Mouse (Mus musculus) gastrocnemius, adult 2 months (tissue): ENCODE results near the gene Abcb11. TPM values are rescaled to one million over a fixed set of nuclear protein-coding genes. Genes with fewer than 3 reads are reported as not detected.

Experiments
- DNase-seq: peaks from one replicate; pipeline ENCODE4 v3.0.0; 2022
- H3K27ac ChIP-seq: fragments of 200-600 bp; 2 replicates; pipeline ENCODE4 v1.8.1; 2022; ENCODE audit warnings: mild to moderate bottlenecking
- H3K4me3 ChIP-seq: fragments of 200-600 bp; 2 replicates; pipeline ENCODE4 v1.8.1; 2022; ENCODE audit warnings: mild to moderate bottlenecking, moderate library complexity
- CTCF ChIP-seq: fragments of 200-600 bp; IDR thresholded peaks from 2 replicates; pipeline ENCODE4 v1.8.1; 2022; ENCODE audit warnings: antibody characterized with exemption, mild to moderate bottlenecking, moderate library complexity
- intact Hi-C: fragments of 180-260 bp; cut with DNase I; formaldehyde crosslinking; loops from one replicate; pipeline ENCODE4 v1.15.1; 2025
- total RNA-seq, 2 experiments: library from RNA; stranded (reverse); gene quantifications; 2 replicates each; pipeline ENCODE4 v1.2.3; 2021

Abcb11 gene
- total RNA-seq, 2 experiments from 2014 or later: not detected

GRCm38 (mm10) chr2:69205791-69206351 is 136.5 kb downstream of the Abcb11 start, which contains the start of gene Spc25:
Spc25 (minus strand) TSS chr2:69206194.
- DNase-seq: peak; percentile 92
- H3K27ac ChIP-seq: peak within 1 kb of the TSS; percentile 63; the same call in 1 of the 2 replicates
- no peak for TF ChIP-seq CTCF
- H3K4me3 ChIP-seq: peak within 1 kb of the TSS; percentile 87
- intact Hi-C loops: no loop called here

GRCm38 (mm10) chr2:69205185-69205584 is 137.2 kb downstream of the Abcb11 start:
- H3K4me3 ChIP-seq: peak overlapping the region; percentile 87
- intact Hi-C loops: no loop called here
- H3K27ac ChIP-seq: no peak overlapping the region
- no peak for TF ChIP-seq CTCF
- DNase-seq: no peak

GRCm38 (mm10) chr2:69193555-69193954 is 148.9 kb downstream of the Abcb11 start:
- no peak overlapping the region for H3K27ac ChIP-seq
- TF ChIP-seq CTCF: no peak
- DNase-seq: no peak
- intact Hi-C loops: no loop called here
- no peak overlapping the region for H3K4me3 ChIP-seq

DNA sequence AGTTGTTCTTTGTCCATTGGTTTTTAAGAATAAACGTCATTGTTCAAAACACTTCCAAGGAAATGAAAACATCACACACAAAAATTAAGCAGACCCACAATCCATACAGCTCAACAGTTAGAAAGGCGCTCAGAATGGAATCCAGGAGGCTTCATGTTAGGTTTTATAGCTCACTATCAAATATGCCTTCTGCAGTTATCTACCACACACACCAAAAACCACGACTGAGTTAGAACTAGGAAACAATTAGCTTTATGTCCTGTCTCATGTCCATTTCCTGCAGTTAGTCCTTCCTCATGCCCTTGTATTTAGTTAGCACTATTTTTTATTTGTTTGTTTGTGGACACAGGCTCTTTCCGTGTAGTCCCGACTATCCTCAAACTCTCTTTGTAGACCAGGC is 151.4 kb downstream of the Abcb11 start:
- no peak for DNase-seq
- intact Hi-C loops: no loop called here
- TF ChIP-seq CTCF: no peak

DNA sequence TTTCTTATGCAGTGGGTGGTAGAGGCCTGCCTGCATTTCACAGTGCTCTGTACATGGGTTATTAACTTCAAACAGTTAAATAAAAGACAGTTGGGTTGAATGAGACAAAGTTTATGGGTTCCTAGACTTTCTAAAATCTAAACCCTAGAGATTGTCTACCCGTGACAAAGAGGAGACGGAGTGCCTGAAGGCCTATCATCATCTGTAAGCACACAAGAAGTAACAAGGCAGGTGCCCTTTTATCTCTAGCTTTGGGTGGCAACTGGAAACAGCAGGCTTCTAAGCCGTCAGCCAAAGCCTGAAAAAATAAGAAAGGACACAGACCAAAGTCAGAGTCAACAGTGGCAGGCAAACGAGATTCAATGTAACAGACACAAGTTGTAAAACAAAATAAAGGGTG is 153.2 kb downstream of the Abcb11 start:
- H3K27ac ChIP-seq: no peak overlapping the region
- no peak for TF ChIP-seq CTCF
- DNase-seq: no peak
- intact Hi-C loops: no loop called here
- H3K4me3 ChIP-seq: no peak overlapping the region

More for the DNA sequence above, 151.4 kb downstream of the Abcb11 start:
- H3K4me3 ChIP-seq: no peak overlapping the region
- no peak overlapping the region for H3K27ac ChIP-seq

- intact Hi-C loops: no loop called here
- Histone ChIP-seq H3K4me3 (no peak overlapping the region), H3K27ac (no peak overlapping the region)
- no peak for TF ChIP-seq CTCF
- DNase-seq: no peak
Measured at GRCm38 (mm10) chr2:69188732-69189131, 153.7 kb downstream of the Abcb11 start.

Other genes starting within 250 kb of the Abcb11 start
- gene Nostrin, start 206.8 kb downstream of the Abcb11 start, total RNA-seq: 1 to 10 TPM; 1.2 to 2.1 TPM
- gene Spc25, start 136.4 kb downstream of the Abcb11 start, total RNA-seq: under 1 TPM; 0.36 to 0.99 TPM
- not detected for gene G6pc2, start 131.5 kb downstream of the Abcb11 start, total RNA-seq
- not detected for gene Dhrs9, start 37.8 kb upstream of the Abcb11 start, total RNA-seq
- gene Lrp2, start 243.4 kb upstream of the Abcb11 start, total RNA-seq: not detected